Mouse (Mus musculus) cerebellum, postnatal 14 days (tissue): ENCODE data around the gene Naf1.

Source experiments
- DNase-seq, 2 experiments: peaks; one replicate each; pipeline ENCODE4 v3.0.0; 2021; ENCODE audit warnings: mixed read lengths in 2 of 2

The Naf1 gene

DNA sequence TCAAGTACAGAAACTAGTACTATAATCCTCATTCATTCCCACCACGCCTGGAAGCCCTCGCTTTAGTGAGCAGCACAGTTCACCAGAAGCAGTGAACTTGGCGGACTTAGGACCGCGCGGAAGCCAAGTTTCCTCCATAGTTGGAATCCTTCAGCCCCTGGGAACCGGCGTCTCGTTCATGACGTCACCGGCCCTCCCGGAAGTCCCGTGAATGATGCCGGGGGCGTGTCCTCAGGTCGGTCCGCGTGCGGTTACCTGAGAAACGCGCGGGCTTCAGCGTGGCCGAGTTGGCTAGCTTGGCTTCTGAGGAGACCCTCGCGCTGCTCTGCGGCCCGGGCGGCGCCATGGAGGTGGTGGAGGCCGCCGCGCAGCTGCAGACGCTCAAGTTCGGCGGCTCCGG is at the start of gene Naf1:
Naf1 (plus strand) TSS at position 195 of the 400 bp plus-strand sequence.
- DNase-seq: peak; percentile 96 to 97

DNA sequence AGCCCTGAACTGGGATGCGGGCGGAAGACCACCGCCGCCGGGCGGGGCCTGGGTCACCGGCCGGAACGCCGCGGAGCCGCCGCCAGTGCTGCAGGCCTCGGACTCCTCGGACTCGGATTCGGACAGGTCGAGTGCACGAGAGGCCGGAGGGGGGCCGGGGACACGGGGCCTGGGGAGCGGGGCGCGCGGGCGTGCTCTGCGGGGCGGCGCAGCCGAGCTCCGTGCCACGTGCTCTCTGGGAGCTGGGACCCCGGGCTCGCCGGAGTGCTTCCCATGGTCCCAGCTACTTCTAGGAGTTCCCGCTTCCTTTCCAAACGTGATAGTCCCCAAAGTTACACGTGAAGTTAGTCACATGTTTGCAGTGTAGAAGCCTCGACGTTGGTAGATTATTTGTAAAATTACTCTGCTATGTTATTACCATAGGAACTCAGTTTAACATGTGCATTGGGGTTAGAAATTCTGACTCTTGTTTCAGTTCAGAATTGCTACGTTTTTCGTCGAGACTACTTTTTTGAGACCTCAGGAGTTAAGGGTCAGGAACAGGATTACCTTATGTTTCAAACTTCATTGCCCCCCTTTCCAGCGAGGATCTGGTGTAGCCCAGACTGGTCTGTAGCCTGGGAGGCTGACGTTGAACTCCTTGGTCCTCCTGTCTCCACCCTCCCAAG is 1.0 kb downstream of the Naf1 start:
- DNase-seq: peak; percentile 36 to 51

DNA sequence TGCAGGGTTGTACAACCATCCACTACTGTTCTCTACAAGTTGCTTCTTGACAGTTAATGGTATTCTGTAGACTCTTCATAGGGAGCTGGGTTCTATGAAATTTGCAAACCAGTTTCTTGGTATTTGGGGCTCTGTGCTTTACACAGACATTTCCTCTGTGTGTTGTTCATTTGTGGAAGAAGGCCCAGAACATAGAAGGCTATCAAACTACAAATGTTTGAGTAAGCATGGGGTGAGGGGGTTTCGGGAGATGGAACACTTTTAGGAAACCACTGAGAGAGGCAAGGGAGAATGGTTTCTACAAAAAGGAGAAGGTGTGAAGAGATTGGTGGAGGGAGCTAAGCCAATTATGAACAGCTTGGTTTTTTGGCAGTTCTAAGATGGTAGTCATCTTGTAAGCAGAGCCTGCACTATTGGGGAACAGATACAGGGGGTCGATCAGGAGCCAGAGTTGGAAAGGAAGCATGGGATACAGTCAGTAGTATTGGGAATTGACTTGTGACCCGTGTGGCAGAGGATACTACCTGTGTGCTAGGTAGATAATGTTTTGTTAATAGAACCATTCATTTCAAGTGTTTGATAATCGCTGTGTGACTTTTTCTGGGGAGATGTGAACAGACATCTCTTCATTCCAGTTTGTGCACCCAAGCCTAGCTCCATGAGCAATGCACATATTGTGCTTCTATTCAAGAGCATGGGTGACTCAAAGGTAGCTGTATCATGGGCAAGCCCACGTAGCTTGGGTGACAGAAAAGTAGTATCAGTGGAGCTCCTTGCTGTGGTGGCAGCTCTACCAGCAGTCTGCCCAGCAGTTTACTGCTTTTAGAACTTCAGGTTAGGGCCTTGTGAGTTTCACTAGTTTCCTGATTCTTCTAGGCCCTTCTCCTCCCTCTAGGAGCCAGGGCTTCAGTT is 1.8 kb downstream of the Naf1 start:
- DNase-seq: peak in 1 of 2 experiments; percentile 6

DNA sequence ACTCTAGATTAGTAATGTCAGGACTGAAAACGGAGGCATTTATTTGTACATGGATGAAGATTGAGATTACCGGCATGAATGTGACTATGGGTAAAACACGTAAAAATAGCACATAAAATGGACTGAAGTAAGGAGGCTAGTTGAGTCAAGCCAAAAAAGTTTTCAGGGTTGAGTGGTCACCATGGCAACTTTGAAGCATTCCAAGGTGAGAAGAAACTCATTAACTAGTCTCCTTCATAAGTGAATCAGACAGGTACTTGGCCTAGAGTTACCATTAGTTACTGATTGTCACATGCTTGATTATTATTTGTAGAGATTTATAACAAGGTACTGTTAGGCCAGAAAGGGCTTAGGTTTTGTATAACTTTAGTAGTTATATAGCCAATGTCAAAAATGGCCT is 3.7 kb downstream of the Naf1 start:
- DNase-seq: no peak

DNA sequence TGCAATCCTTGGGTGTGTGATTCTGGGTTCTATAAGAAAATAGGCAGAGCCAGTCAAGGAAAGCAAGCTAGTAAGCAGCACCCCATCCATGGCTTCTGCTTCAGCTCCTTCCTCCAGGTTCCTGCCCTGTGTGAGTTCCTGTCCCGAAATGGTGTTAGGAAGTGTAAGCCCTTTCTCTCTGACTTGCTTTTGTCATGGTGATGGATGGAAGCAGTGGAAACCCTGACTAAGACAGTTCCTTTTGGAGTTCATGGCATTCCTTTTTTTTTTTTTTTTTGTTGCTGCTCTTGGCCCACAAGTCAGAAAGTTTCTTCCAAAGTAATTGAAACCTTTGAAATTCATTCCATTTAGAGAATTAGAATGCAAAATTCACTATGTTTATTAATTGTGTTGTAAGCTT is 5.1 kb downstream of the Naf1 start:
- no peak for DNase-seq

DNA sequence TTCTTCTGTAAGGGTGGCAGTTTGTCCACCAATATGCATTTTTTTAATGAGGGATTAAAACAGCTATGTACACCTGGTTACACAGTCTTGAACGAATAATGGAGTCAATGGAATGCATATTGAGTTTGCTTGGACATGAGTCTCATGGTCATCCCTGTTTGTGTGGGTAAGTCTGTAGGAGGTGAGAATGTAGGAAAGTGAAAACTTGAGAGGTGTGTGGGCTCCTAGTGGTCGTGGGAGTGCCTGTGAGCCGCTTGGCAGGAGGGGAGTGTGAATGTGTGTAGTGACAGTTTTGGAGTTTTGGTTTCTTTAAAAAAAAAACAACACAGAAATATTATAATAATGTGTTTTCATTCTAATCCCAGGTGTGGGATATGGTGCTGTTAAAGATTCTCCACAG is 7.7 kb downstream of the Naf1 start:
- DNase-seq: no peak

DNA sequence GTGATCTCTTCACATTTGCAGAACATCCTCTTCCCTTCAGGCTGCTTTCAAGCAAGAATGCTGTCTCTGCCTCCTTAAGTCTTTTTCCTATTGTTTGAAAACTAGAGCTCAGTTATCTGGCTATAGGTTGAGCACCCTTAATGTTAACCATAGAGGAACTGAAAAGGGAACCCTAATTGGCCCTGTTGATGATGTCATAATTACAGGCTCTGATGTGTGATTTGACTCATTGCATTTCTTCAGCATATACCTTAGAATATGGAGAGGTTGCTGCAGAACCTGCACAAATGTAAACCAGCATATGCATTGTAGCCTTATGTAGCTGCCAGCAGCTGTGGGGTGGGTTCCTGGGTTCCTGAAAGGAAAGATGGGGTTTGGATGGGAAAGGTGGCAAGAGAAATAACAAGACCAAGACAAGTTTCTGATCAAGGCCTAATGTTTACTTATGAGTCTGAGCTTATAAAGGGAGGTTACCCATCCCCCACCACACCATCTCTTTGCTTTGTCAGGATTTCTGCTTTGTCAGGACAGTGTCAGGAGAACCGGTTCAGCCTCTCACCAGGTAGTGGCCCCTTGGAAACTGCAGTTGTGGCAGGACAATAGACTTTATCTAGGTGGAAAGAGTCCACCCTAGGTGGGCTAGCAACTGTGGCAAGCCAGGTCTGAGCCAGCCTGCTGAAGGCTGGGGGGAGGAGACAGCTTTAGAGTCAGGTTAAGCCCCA is 9.4 kb downstream of the Naf1 start:
- DNase-seq: no peak

DNA sequence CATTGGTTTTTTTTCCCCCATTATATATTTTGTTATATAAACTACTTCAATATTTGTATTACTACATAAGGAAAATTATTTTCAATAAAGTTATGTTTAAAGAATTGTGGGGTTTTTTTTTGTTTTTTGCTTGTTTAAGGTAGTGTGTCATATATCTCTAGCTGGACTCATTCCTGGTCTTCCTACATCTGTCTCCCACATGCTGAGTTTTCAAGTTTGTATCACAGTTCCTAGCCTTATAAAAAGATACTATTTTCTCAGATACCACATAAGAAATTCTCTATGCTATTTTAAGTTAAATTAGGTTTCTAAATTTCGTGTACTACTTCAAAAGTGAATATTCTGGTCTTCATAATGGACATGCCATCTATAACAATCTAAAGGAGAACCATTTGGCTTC is 23.8 kb downstream of the Naf1 start:
- no peak for DNase-seq

DNA sequence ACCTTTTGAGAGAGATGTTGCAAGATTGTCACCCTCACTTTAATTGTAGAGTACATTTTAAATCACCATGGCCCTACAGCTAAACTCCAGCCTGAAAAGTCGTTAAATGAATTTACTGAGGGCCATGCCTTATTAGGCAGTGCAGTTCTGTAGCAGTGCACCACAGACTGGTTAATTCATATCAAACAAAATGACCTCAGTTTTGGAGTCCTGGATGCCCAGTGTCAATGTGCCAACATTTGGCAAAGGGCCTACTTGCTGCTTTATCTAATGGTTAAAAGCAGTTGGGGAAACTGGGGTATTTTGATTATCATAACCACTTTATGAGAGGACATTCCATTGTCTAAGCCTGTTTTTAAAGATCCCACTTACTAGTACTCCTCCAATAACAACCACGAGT is 31.9 kb downstream of the Naf1 start:
- DNase-seq: no peak

DNA sequence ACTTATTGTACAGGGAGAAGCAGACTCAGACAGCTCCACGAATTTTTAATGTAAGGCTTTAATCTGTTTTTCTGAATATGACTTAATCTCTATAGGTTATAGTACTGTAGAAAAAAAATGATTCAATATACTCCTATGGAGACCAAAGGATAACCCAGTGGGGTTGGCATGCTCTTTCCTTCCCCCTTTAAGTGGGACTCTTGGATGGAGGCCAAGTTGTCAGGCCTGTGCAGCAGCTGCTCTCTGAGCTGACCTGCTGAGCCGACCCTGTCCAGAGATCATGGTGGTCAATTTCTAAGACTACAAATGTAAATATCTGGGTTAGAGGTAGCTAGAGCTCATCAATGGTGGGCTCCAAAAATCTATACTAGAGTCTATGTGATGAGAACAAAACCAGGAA is 45.0 kb downstream of the Naf1 start:
- DNase-seq: peak; percentile 44 to 54

DNA sequence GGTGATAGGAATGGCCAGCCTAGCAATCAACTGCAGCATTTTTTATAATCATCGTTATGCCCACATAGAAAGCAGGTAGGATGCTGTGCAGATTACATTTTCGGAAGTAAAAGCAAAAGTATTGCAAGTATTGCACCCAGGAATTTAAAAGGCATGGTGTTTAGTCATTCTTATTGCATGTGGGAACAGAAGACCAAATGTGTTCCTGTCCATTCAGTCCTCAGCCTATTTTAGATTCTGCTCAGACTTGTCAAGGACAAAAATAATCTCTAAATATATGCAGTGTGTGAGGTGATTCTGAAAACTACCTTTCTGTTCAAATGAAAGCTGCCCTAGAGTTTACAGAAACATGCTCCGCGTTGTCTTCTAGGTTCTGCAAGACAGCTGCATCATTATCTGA is 45.5 kb downstream of the Naf1 start:
- DNase-seq: no peak

DNA sequence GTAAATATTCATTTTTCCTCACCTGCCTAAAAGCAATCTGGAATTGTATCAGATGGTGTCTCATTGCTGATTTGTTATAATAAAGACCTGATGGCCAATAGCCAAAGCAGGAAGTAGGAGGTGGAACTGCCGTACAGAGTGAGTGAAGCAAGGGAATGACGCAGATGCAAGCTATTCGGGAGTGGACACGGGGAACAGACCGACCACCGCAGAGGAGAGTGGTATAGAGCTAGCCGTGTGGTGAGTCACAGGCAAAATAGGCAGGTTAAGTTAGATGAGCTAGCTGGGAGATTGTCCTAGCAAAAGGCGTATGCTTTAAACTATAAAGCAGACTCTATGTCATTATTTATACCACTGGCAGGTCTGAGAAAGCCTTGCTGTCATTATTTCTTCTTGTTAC is 46.1 kb downstream of the Naf1 start:
- DNase-seq: no peak

DNA sequence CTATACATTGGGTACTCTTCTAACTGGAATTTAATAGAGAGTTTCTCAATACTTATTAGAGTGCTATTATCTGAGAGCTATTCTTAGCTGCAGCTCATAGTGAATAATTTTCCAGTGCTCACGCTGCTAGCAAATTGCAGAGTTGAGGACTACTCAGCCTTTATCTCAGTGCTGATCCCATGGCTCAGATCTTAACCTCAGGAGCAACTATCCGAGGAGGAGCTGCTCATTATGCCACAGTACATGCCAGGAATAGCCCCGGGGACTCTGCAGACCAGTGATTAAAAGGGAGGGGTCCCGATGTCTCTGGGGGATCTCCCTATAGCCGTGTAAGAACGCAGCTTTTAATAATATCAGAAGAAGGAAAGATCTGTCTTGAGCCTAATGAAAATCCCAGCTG is 50.7 kb downstream of the Naf1 start:
- no peak for DNase-seq

DNA sequence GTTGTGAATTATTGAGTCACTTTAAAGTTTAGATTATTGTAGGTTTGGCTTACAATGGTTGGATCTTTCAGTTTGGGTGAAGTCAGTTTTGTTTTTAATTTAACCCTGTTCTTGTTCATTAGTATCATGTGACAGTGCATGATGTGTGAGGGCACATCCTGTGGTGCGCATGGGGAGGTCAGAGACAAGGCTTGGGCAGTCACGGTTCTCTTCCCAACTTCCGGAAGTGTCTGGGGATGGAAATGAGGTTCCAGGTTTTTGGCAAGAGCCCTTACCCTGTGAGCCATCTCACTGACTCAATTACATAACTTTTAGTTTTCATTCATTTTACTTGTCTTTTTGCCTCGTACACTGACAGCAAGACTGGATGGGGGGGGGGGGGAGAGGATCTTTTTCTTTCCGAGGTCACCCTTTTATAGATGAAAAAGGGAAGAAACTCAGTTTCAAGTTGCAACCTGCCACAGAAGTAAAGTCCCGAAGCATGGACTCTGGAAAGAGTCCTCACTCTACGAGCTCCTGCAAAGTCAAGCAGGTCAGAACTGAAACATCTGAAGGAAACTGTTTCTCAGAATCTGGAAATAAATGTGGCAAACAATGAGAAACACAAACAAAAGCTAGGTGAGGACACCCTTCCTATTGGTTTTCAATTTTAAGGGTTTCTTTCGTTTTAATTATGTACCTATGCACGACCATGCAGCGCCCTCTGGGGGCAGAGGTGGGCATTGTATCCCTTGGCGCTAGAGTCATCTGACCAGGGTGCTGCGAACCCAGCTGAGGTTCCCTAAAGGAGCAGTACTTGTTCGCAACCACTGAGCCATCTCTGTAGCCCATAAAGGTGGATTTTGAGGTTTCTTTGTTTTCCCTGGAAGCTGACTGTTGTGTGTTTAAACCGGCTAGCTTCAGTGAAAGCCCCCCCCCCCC is 53.9 kb downstream of the Naf1 start:
- DNase-seq: peak; percentile 22 to 54

DNA sequence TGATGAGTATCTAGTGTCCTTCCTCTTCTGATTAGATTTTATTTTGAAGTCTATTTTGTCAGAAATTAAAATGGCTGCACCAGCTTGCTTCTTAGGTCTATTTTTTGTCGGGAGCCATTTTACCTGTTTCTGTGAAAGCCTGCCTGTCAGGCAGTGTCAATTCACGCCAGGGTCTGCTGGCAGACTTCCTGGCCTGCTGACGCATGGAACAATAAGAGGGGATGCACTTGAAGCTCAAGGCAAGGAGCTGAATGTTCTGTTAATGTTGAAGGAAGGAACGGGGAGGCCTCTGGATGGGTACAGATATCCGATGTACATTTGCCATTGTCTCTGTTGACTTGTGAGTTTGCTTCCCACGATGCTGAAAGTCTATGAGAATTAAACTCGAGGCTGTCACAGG is 56.0 kb downstream of the Naf1 start:
- DNase-seq: peak; percentile 40 to 47

DNA sequence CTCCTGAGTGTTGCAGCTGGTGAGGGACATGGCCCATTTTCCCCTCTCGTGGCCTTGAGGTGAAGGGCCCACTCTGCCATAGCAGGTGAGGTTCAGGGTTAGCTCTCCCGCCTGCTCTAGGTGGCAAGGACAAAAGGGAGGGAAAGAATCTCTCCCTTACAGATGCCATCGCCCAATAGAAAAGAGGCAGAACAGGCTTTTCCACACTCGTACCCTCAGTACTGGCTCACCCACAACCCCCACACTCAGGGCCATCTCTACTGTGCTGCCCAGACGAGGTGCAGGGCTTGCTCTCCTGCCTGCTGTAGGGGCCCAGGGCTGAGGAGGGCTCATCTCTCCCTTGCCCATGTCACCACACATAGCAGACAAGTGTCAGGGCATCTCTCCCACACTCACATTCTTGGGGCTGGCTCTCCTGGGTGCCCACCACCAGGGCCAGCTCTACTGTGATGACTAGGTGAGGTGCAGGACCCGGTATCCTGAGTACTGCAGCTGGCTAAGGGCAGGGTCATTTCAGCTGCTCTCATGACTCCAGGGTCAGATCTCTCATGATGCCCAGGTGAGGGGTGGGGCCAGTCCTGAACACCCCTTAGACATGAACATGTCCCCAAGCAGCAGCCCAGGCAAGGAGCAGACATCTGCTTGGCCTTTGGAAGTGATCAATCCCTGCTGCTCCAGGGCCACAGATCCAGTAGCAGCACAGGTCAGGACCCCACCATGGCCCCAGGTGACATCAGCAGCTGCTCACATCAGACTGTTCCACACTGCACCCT is 57.9 kb downstream of the Naf1 start:
- no peak for DNase-seq

DNA sequence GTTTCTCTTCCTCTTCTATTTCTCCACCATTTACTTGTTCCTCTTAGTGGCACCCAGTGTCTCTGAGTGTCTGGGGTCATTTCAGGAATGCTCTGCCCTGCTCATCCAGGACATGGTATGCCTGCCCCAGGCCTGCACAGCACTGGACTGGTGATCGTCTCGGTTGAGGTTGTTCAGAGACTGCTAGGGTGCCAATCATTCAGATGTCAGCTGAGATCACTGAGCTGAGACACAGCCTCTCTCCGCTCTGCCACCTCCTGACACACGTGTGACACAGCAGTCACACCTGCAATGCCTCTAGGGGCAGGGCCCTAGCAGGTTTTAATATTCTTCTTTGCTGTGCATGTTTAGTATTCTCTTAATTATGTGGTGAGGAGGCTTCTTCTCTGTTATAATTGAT is 58.5 kb downstream of the Naf1 start:
- no peak for DNase-seq

DNA sequence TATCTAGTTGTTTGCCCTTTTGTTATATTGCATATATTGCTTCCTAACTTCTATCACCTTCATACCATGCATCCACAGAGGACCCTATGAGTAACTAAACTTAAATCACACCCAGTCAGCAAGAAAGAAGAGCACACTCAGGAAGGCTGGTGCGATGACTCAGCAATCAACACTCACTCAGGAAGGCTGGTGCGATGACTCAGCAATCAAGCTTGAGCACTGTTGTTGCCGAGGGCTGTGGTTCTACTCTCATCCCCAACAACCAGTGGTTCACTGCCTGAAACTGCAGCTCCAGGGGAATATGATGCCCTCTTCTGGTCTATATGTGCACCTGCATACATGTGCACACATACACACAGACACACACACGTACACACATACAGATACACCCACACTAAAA is 73.7 kb downstream of the Naf1 start:
- no peak for DNase-seq

DNA sequence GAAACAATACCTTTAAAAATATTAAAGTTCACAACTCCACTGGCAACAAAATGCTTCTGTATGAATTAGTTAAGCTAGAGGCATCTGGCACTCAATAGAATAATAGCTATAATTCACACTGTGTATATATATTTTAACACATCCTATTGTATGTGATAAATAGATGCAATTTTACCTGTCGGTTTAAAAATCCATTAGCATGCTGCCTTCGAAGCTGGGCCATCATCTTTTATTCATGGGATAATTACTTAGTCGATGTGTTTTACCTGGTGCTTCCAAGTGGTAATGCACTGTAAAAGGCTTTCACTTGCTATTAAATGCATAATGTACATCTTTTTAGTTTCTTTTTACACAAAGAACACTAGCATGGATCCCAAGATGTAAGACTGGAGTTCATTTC is 76.2 kb downstream of the Naf1 start:
- DNase-seq: no peak
